Mouse (Mus musculus): ENCODE data around the gene A830018L16Rik.

GRCm38 (mm10) chr1:11414560-11414959, 655 bp downstream of the A830018L16Rik start:
- TF ChIP-seq POLR2A (IDR thresholded peaks at IDR 0.05; ENCODE audit: control insufficient read depth, low read depth, low read length) (no peak), CTCF (IDR thresholded peaks at IDR 0.05; ENCODE audit: control insufficient read depth, insufficient read depth, insufficient replicate concordance, low read depth, low read length) (no peak)

All from testis, adult 2 months (tissue).